Mouse (Mus musculus): ENCODE results near the gene Gpr162. TPM values are rescaled to one million over a fixed set of nuclear protein-coding genes. Genes with fewer than 3 reads are reported as not detected.
A peak's percentile ranks its signal among the peaks of the same experiment; 100 is the strongest.

Gpr162 gene
- polyA plus RNA-seq, 1 experiment from 2014 or later = 0.14 TPM

DNA sequence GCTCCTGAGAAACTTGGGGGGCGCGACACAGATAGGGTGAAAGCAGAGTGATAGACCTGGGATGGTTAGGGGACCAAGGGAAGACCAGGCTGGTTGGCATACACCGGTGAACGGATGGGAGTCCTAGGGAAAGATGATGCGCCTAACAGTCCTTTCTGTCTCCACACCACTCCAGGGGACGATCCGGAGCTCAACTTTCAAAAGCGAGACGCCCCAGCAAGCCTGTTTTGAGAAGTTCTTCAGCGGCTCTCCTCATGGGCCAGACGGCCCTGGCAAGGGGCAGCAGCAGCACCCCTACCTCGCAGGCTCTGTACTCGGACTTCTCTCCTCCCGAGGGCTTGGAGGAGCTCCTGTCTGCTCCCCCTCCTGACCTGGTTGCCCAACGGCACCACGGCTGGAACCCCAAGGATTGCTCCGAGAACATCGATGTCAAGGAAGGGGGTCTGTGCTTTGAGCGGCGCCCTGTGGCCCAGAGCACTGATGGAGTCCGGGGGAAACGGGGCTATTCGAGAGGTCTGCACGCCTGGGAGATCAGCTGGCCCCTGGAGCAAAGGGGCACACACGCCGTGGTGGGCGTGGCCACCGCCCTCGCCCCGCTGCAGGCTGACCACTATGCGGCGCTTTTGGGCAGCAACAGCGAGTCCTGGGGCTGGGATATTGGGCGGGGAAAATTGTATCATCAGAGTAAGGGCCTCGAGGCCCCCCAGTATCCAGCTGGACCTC lies 54.6 kb downstream of the Gpr162 start:
- H3K9ac ChIP-seq = peak overlapping the region; percentile 92
- H3K27ac ChIP-seq = peak overlapping the region; percentile 97
- peaks cover 30% of the 10 kb centered on the region for H3K36me3 ChIP-seq
- DNase-seq (peak; percentile 80), ATAC-seq (ENCODE audit: low read depth) (peak; percentile 40)
- peak overlapping the region; percentile 100 for H3K4me2 ChIP-seq
- H3K4me3 ChIP-seq (replicated peaks) = peak overlapping the region; percentile 86
- H3K9me3 ChIP-seq (replicated peaks) = no peaks in the 10 kb centered on the region
- WGBS (ENCODE audit: insufficient replicate concordance) = under 1% methylated on average over 35 of the region's 35 CpGs
- peaks cover 88% of the 10 kb centered on the region for H3K4me1 ChIP-seq (replicated peaks)
- H3K27me3 ChIP-seq = no peaks in the 10 kb centered on the region

Other genes starting within 250 kb of the Gpr162 start
- not detected in 2 replicates for gene C1s2, start 227.9 kb downstream of the Gpr162 start, polyA plus RNA-seq (2015; fragmentation: Nextera tagmentation; extraction: Ambion mirVana)
- gene Lpcat3, start 201.0 kb downstream of the Gpr162 start, polyA plus RNA-seq (2015; fragmentation: Nextera tagmentation; extraction: Ambion mirVana) = 68.4 and 73.9 TPM in 2 replicates
- gene Emg1, start 151.8 kb downstream of the Gpr162 start, polyA plus RNA-seq (2015; fragmentation: Nextera tagmentation; extraction: Ambion mirVana) = 189 and 198 TPM in 2 replicates
- 356 and 373 TPM in 2 replicates for gene Phb2, start 151.6 kb downstream of the Gpr162 start, polyA plus RNA-seq (2015; fragmentation: Nextera tagmentation; extraction: Ambion mirVana)
- 28.7 and 29.5 TPM in 2 replicates for gene Ptpn6, start 125.3 kb downstream of the Gpr162 start, polyA plus RNA-seq (2015; fragmentation: Nextera tagmentation; extraction: Ambion mirVana)
- gene Grcc10, start 122.6 kb downstream of the Gpr162 start, polyA plus RNA-seq (2015; fragmentation: Nextera tagmentation; extraction: Ambion mirVana) = 77.7 and 80.2 TPM in 2 replicates
- not detected in 2 replicates for gene Gm45234, start 108.0 kb downstream of the Gpr162 start, polyA plus RNA-seq (2015; fragmentation: Nextera tagmentation; extraction: Ambion mirVana)
- gene Atn1, start 107.5 kb downstream of the Gpr162 start, polyA plus RNA-seq (2015; fragmentation: Nextera tagmentation; extraction: Ambion mirVana) = 1.5 and 1.8 TPM in 2 replicates
- gene Eno2, start 94.3 kb downstream of the Gpr162 start, polyA plus RNA-seq (2015; fragmentation: Nextera tagmentation; extraction: Ambion mirVana) = 0.32 and 0.42 TPM in 2 replicates
- gene Lrrc23, start 84.3 kb downstream of the Gpr162 start, polyA plus RNA-seq (2015; fragmentation: Nextera tagmentation; extraction: Ambion mirVana) = not detected in 2 replicates
- 8.6 and 9.6 TPM in 2 replicates for gene Spsb2, start 55.3 kb downstream of the Gpr162 start, polyA plus RNA-seq (2015; fragmentation: Nextera tagmentation; extraction: Ambion mirVana)
- gene Tpi1, start 49.7 kb downstream of the Gpr162 start, polyA plus RNA-seq (2015; fragmentation: Nextera tagmentation; extraction: Ambion mirVana) = 461 and 495 TPM in 2 replicates
- gene Usp5, start 34.5 kb downstream of the Gpr162 start, polyA plus RNA-seq (2015; fragmentation: Nextera tagmentation; extraction: Ambion mirVana) = 63.5 and 67.5 TPM in 2 replicates
- gene Cdca3, start 34.4 kb downstream of the Gpr162 start, polyA plus RNA-seq (2015; fragmentation: Nextera tagmentation; extraction: Ambion mirVana) = 202 and 204 TPM in 2 replicates
- 0.16 and 0.23 TPM in 2 replicates for gene Gnb3, start 23.7 kb downstream of the Gpr162 start, polyA plus RNA-seq (2015; fragmentation: Nextera tagmentation; extraction: Ambion mirVana)
- 1.4 and 1.9 TPM in 2 replicates for gene P3h3, start 6.2 kb downstream of the Gpr162 start, polyA plus RNA-seq (2015; fragmentation: Nextera tagmentation; extraction: Ambion mirVana)
- 0.17 TPM in 1 of 2 replicates, not detected in the other for gene Cd4, start 24.2 kb upstream of the Gpr162 start, polyA plus RNA-seq (2015; fragmentation: Nextera tagmentation; extraction: Ambion mirVana)
- 0.14 and 0.18 TPM in 2 replicates for gene Lag3, start 47.7 kb upstream of the Gpr162 start, polyA plus RNA-seq (2015; fragmentation: Nextera tagmentation; extraction: Ambion mirVana)
- 42.3 and 47.6 TPM in 2 replicates for gene Ptms, start 56.1 kb upstream of the Gpr162 start, polyA plus RNA-seq (2015; fragmentation: Nextera tagmentation; extraction: Ambion mirVana)
- gene Mlf2, start 67.4 kb upstream of the Gpr162 start, polyA plus RNA-seq (2015; fragmentation: Nextera tagmentation; extraction: Ambion mirVana) = 129 and 134 TPM in 2 replicates
- 67.3 and 77.6 TPM in 2 replicates for gene Cops7a, start 101.6 kb upstream of the Gpr162 start, polyA plus RNA-seq (2015; fragmentation: Nextera tagmentation; extraction: Ambion mirVana)
- 0.05 and 0.15 TPM in 2 replicates for gene Pianp, start 132.7 kb upstream of the Gpr162 start, polyA plus RNA-seq (2015; fragmentation: Nextera tagmentation; extraction: Ambion mirVana)
- 3.6 and 3.8 TPM in 2 replicates for gene Zfp384, start 145.2 kb upstream of the Gpr162 start, polyA plus RNA-seq (2015; fragmentation: Nextera tagmentation; extraction: Ambion mirVana)
- 28.6 and 31.8 TPM in 2 replicates for gene Ing4, start 175.8 kb upstream of the Gpr162 start, polyA plus RNA-seq (2015; fragmentation: Nextera tagmentation; extraction: Ambion mirVana)
- 1.6 and 2.2 TPM in 2 replicates for gene Acrbp, start 185.7 kb upstream of the Gpr162 start, polyA plus RNA-seq (2015; fragmentation: Nextera tagmentation; extraction: Ambion mirVana)
- gene Lpar5, start 203.9 kb upstream of the Gpr162 start, polyA plus RNA-seq (2015; fragmentation: Nextera tagmentation; extraction: Ambion mirVana) = 1.6 and 2.1 TPM in 2 replicates
- gene Chd4, start 232.0 kb upstream of the Gpr162 start, polyA plus RNA-seq (2015; fragmentation: Nextera tagmentation; extraction: Ambion mirVana) = 29.2 and 30.0 TPM in 2 replicates

All from liver, embryonic 13.5 days (tissue).